Mouse (Mus musculus) MEL (cell line): Measurements from ENCODE around the gene Xpo6. TPM values are rescaled to one million over a fixed set of nuclear protein-coding genes. Genes with fewer than 3 reads are reported as not detected.

Experiments
- DNase-seq: peaks from one replicate; pipeline ENCODE4 v3.0.0; 2011; ENCODE audit warnings: low read depth, low spot score
- H3K27ac ChIP-seq: 2 replicates; pipeline ENCODE4 v1.5.1; 2012; ENCODE audit warnings: low read depth, mild to moderate bottlenecking, control low read depth, low read length, moderate library complexity; ENCODE audit not compliant: control insufficient read depth
- H3K27me3 ChIP-seq, 2 experiments: fragments of 150-350 bp in 1 of 2; sonication (generic) in 1 of 2; 2 replicates each; pipeline ENCODE4 v1.6.1; 2012; ENCODE audit warnings: low read length in 2 of 2, mild to moderate bottlenecking in 2 of 2, improper control_type of control experiment in 1 of 2, moderate library complexity in 1 of 2; ENCODE audit not compliant: insufficient read depth in 2 of 2, control insufficient read depth in 1 of 2
- H3K36me3 ChIP-seq, 2 experiments: 2 replicates each; pipeline ENCODE4 v1.6.1; 2012 to 2014; ENCODE audit warnings: low read length in 2 of 2, improper control_type of control experiment in 1 of 2, inconsistent platforms in 1 of 2, mild to moderate bottlenecking in 1 of 2; ENCODE audit not compliant: insufficient read depth in 2 of 2, control insufficient read depth in 1 of 2
- H3K4me1 ChIP-seq, 2 experiments: fragments of 150-350 bp in 1 of 2; sonication (generic) in 1 of 2; 2 replicates each; pipeline ENCODE4 v1.6.1; 2012; ENCODE audit warnings: low read length in 2 of 2, improper control_type of control experiment in 1 of 2, mild to moderate bottlenecking in 1 of 2; ENCODE audit not compliant: insufficient read depth in 2 of 2, control insufficient read depth in 1 of 2
- H3K4me3 ChIP-seq, 2 experiments: fragments of 150-350 bp in 1 of 2; sonication (generic) in 1 of 2; 2 replicates each; pipeline ENCODE4 v1.5.1; 2012; ENCODE audit warnings: low read depth in 2 of 2, low read length in 2 of 2, mild to moderate bottlenecking in 2 of 2, moderate library complexity in 2 of 2, control low read depth in 1 of 2, improper control_type of control experiment in 1 of 2; ENCODE audit not compliant: control insufficient read depth in 1 of 2, insufficient read depth in 1 of 2
- H3K79me2 ChIP-seq: 2 replicates; pipeline ENCODE4 v1.6.1; 2012; ENCODE audit warnings: mild to moderate bottlenecking, low read length, moderate library complexity; ENCODE audit not compliant: control insufficient read depth, poor library complexity, insufficient read depth
- H3K9ac ChIP-seq: 2 replicates; pipeline ENCODE4 v1.6.1; 2012; ENCODE audit warnings: low read depth, mild to moderate bottlenecking, control low read depth, low read length, moderate library complexity; ENCODE audit not compliant: control insufficient read depth, poor library complexity, severe bottlenecking
- H3K9me3 ChIP-seq: fragments of 150-350 bp; sonication (generic); replicated peaks from 2 replicates; pipeline ENCODE4 v1.6.1; 2012; ENCODE audit warnings: mild to moderate bottlenecking, low read length, improper control_type of control experiment, moderate library complexity; ENCODE audit not compliant: insufficient read depth
- BHLHE40 ChIP-seq: IDR thresholded peaks from 2 replicates; pipeline ENCODE4 v1.6.1; 2012; ENCODE audit warnings: low read depth, mild to moderate bottlenecking, inconsistent platforms, low read length, improper control_type of control experiment, borderline replicate concordance
- CHD1 ChIP-seq: IDR thresholded peaks from 2 replicates; pipeline ENCODE4 v1.6.1; 2012; ENCODE audit warnings: low read depth, mild to moderate bottlenecking, inconsistent platforms, low read length, improper control_type of control experiment
- CHD2 ChIP-seq: IDR thresholded peaks from 2 replicates; pipeline ENCODE4 v1.6.1; 2011; ENCODE audit warnings: low read length, improper control_type of control experiment
- CTCF ChIP-seq, 3 experiments: IDR thresholded peaks in 2 of 3; conservative IDR thresholded peaks in 1 of 3; 2 replicates each; pipeline ENCODE4 v1.5.1; 2011 to 2012; ENCODE audit warnings: low read length in 3 of 3, low read depth in 2 of 3, mild to moderate bottlenecking in 2 of 3, improper control_type of control experiment in 1 of 3, inconsistent platforms in 1 of 3, mixed read lengths in 1 of 3, moderate library complexity in 1 of 3; ENCODE audit not compliant: control insufficient read depth in 1 of 3, insufficient read depth in 1 of 3, poor library complexity in 1 of 3, severe bottlenecking in 1 of 3
- E2F4 ChIP-seq: IDR thresholded peaks from 2 replicates; pipeline ENCODE4 v1.6.1; 2011; ENCODE audit warnings: low read depth, low read length, improper control_type of control experiment, borderline replicate concordance
- ELF1 ChIP-seq: IDR thresholded peaks from 2 replicates; pipeline ENCODE4 v1.6.1; 2014; ENCODE audit warnings: low read depth, mild to moderate bottlenecking, inconsistent platforms, low read length, improper control_type of control experiment, moderate library complexity
- EP300 ChIP-seq, 2 experiments: IDR thresholded peaks; 2 replicates each; pipeline ENCODE4 v1.6.1; 2011; ENCODE audit warnings: improper control_type of control experiment in 2 of 2, low read length in 2 of 2, low read depth in 1 of 2, mild to moderate bottlenecking in 1 of 2
- ETS1 ChIP-seq: IDR thresholded peaks from 2 replicates; pipeline ENCODE4 v1.6.1; 2012; ENCODE audit warnings: low read depth, mild to moderate bottlenecking, inconsistent platforms, low read length, improper control_type of control experiment, moderate library complexity
- GABPA ChIP-seq: IDR thresholded peaks from 2 replicates; pipeline ENCODE4 v1.6.1; 2012; ENCODE audit warnings: low read depth, mild to moderate bottlenecking, inconsistent platforms, low read length, improper control_type of control experiment, moderate library complexity
- GATA1 ChIP-seq: IDR thresholded peaks from 2 replicates; pipeline ENCODE4 v1.6.1; 2011; ENCODE audit warnings: low read depth, low read length, improper control_type of control experiment
- HCFC1 ChIP-seq: IDR thresholded peaks from 2 replicates; pipeline ENCODE4 v1.6.1; 2012; ENCODE audit warnings: low read depth, mild to moderate bottlenecking, inconsistent platforms, low read length, improper control_type of control experiment, moderate library complexity
- JUND ChIP-seq: IDR thresholded peaks from 2 replicates; pipeline ENCODE4 v1.6.1; 2011; ENCODE audit warnings: low read depth, mild to moderate bottlenecking, improper control_type of control experiment, low read length
- KAT2A ChIP-seq: conservative IDR thresholded peaks from 2 replicates; pipeline ENCODE4 v1.6.1; 2012; ENCODE audit warnings: low read depth, low read length, improper control_type of control experiment, inconsistent platforms
- MAZ ChIP-seq: IDR thresholded peaks from 2 replicates; pipeline ENCODE4 v1.6.1; 2012; ENCODE audit warnings: low read depth, mild to moderate bottlenecking, inconsistent platforms, low read length, improper control_type of control experiment
- MEF2A ChIP-seq: IDR thresholded peaks from 2 replicates; pipeline ENCODE4 v1.6.1; 2014; ENCODE audit warnings: low read depth, mild to moderate bottlenecking, inconsistent platforms, low read length, improper control_type of control experiment; ENCODE audit not compliant: poor library complexity, insufficient replicate concordance, severe bottlenecking; ENCODE audit errors: extremely low read depth
- MYB ChIP-seq: IDR thresholded peaks from 2 replicates; pipeline ENCODE4 v1.6.1; 2011; ENCODE audit warnings: mild to moderate bottlenecking, low read depth, low read length, improper control_type of control experiment
- NRF1 ChIP-seq: IDR thresholded peaks from 2 replicates; pipeline ENCODE4 v1.6.1; 2014; ENCODE audit warnings: low read depth, mild to moderate bottlenecking, inconsistent platforms, low read length, improper control_type of control experiment, moderate library complexity; ENCODE audit not compliant: poor library complexity, insufficient read depth, severe bottlenecking
- POLR2A ChIP-seq, 2 experiments: IDR thresholded peaks; 2 replicates each; pipeline ENCODE4 v1.6.1; 2011 to 2012; ENCODE audit warnings: low read length in 2 of 2, mild to moderate bottlenecking in 2 of 2, control low read depth in 1 of 2, improper control_type of control experiment in 1 of 2, low read depth in 1 of 2, moderate library complexity in 1 of 2; ENCODE audit not compliant: control insufficient read depth in 1 of 2, insufficient read depth in 1 of 2, poor library complexity in 1 of 2
- POLR2AphosphoS2 ChIP-seq: IDR thresholded peaks from 2 replicates; pipeline ENCODE4 v1.6.1; 2011; ENCODE audit warnings: low read length, improper control_type of control experiment
- POLR2AphosphoS5 ChIP-seq: IDR thresholded peaks from 2 replicates; pipeline ENCODE4 v1.6.1; 2012; ENCODE audit warnings: low read depth, borderline replicate concordance, mild to moderate bottlenecking, inconsistent platforms, low read length, moderate library complexity, mixed read lengths
- RAD21 ChIP-seq: IDR thresholded peaks from 2 replicates; pipeline ENCODE4 v1.6.1; 2011; ENCODE audit warnings: mild to moderate bottlenecking, low read depth, low read length, improper control_type of control experiment
- RCOR1 ChIP-seq: IDR thresholded peaks from 2 replicates; pipeline ENCODE4 v1.6.1; 2012; ENCODE audit warnings: low read depth, mild to moderate bottlenecking, inconsistent platforms, low read length, improper control_type of control experiment
- SIN3A ChIP-seq: IDR thresholded peaks from 2 replicates; pipeline ENCODE4 v1.6.1; 2012; ENCODE audit warnings: low read length, improper control_type of control experiment, inconsistent platforms
- SMC3 ChIP-seq: IDR thresholded peaks from 2 replicates; pipeline ENCODE4 v1.6.1; 2011; ENCODE audit warnings: low read depth, low read length, improper control_type of control experiment
- TBP ChIP-seq: IDR thresholded peaks from 2 replicates; pipeline ENCODE4 v1.8.0; 2011; ENCODE audit warnings: low read depth, low read length, improper control_type of control experiment
- UBTF ChIP-seq: IDR thresholded peaks from 2 replicates; pipeline ENCODE4 v1.6.1; 2012; ENCODE audit warnings: low read depth, mild to moderate bottlenecking, inconsistent platforms, low read length, improper control_type of control experiment, moderate library complexity, borderline replicate concordance; ENCODE audit not compliant: insufficient read depth
- USF1 ChIP-seq: IDR thresholded peaks from 2 replicates; pipeline ENCODE4 v1.6.1; 2014; ENCODE audit warnings: low read depth, mild to moderate bottlenecking, inconsistent platforms, low read length, improper control_type of control experiment, moderate library complexity
- USF2 ChIP-seq, 2 experiments: IDR thresholded peaks; 2 replicates each; pipeline ENCODE4 v1.6.1; 2011 to 2012; ENCODE audit warnings: improper control_type of control experiment in 2 of 2, low read length in 2 of 2, borderline replicate concordance in 1 of 2, inconsistent platforms in 1 of 2, low read depth in 1 of 2, mild to moderate bottlenecking in 1 of 2; ENCODE audit not compliant: insufficient read depth in 1 of 2
- ZC3H11A ChIP-seq: IDR thresholded peaks from 2 replicates; pipeline ENCODE4 v1.6.1; 2012; ENCODE audit warnings: low read depth, mild to moderate bottlenecking, inconsistent platforms, low read length, improper control_type of control experiment
- ZNF384 ChIP-seq: IDR thresholded peaks from 2 replicates; pipeline ENCODE4 v1.6.1; 2012; ENCODE audit warnings: low read depth, mild to moderate bottlenecking, inconsistent platforms, low read length, improper control_type of control experiment
- polyA plus RNA-seq, 2 experiments: library from polyadenylated mRNA; stranded (reverse) in 1 of 2; unstranded in 1 of 2; fragments of >175 nt in 1 of 2; fragments of >200 nt in 1 of 2; gene quantifications; 2 replicates each; pipeline versions ENCODE4 v1.2.1 to v1.2.4; 2012; ENCODE audit warnings: low replicate concordance in 2 of 2, low read depth in 1 of 2; ENCODE audit not compliant: insufficient read length in 2 of 2, insufficient read depth in 1 of 2, missing spikeins in 1 of 2
- total RNA-seq: library from RNA; depleted of rRNA; stranded (reverse); fragments of 300-350 nt; gene quantifications from 2 replicates; pipeline ENCODE4 v1.2.3, GENCODE M21; 2012

Gene Xpo6
- total and polyA plus RNA-seq, 3 experiments, result 89.3 to 365 (median 197) TPM

GRCm38 (mm10) chr7:126181487-126181886 is 18.8 kb downstream of the Xpo6 start:
- peaks cover 9 to 64% of the 10 kb centered on the region in 2 experiments for H3K36me3 ChIP-seq
- 0 out of 4 replicates have a peak overlapping the region, but pooled peaks of 1 of the 2 experiments have one; percentile 7 for H3K4me3 ChIP-seq
- TF ChIP-seq ETS1 (no peak), EP300 (IDR thresholded peaks at IDR 0.05; ENCODE audit: low read depth in 1 of 2, low read length in 2 of 2) (no peak), POLR2A (IDR thresholded peaks at IDR 0.05; ENCODE audit: control insufficient read depth in 1 of 2, insufficient read depth in 1 of 2, low read depth in 1 of 2, low read length in 2 of 2, poor library complexity in 1 of 2) (no peak)
- H3K27ac ChIP-seq, result peak overlapping the region; percentile 44
- H3K9ac ChIP-seq, result no peak overlapping the region
- peaks cover 47 to 58% of the 10 kb centered on the region in 2 experiments for H3K4me1 ChIP-seq
- H3K27me3 ChIP-seq, result no peaks in the 10 kb centered on the region
- peak; percentile 34 for DNase-seq
- H3K79me2 ChIP-seq, result peaks cover 73% of the 10 kb centered on the region
- no peaks in the 10 kb centered on the region for H3K9me3 ChIP-seq

GRCm38 (mm10) chr7:126180956-126181355 is 19.3 kb downstream of the Xpo6 start:
- Histone ChIP-seq H3K9ac (no peak overlapping the region), H3K27ac (peak overlapping the region; percentile 57), H3K4me3 (0 out of 4 replicates have a peak overlapping the region, but pooled peaks of 1 of the 2 experiments have one; percentile 20), H3K36me3 (peaks cover 7 to 59% of the 10 kb centered on the region in 2 experiments), H3K4me1 (peaks cover 45 to 54% of the 10 kb centered on the region in 2 experiments), H3K27me3 (no peaks in the 10 kb centered on the region), H3K9me3 (no peaks in the 10 kb centered on the region), H3K79me2 (peaks cover 71% of the 10 kb centered on the region)
- DNase-seq, result peak; percentile 78
- TF ChIP-seq POLR2A (IDR thresholded peaks at IDR 0.05; ENCODE audit: control insufficient read depth in 1 of 2, insufficient read depth in 1 of 2, low read depth in 1 of 2, low read length in 2 of 2, poor library complexity in 1 of 2) (no peak), E2F4 (no peak), SIN3A (peak; percentile 72), USF1 (no peak), JUND (0 out of 2 replicates have a peak, but pooled peaks have one; percentile 38), CHD1 (no peak), USF2 (IDR thresholded peaks at IDR 0.05; ENCODE audit: borderline replicate concordance in 1 of 2, insufficient read depth in 1 of 2, low read depth in 1 of 2, low read length in 2 of 2) (no peak), CTCF (IDR thresholded peaks at IDR 0.05 in 2 of 3, conservative IDR thresholded peaks at IDR 0.05 in 1 of 3; ENCODE audit: control insufficient read depth in 1 of 3, insufficient read depth in 1 of 3, low read depth in 2 of 3, low read length in 3 of 3, poor library complexity in 1 of 3, severe bottlenecking in 1 of 3) (no peak), RCOR1 (peak; percentile 75), MEF2A (no peak), EP300 (IDR thresholded peaks at IDR 0.05; ENCODE audit: low read depth in 1 of 2, low read length in 2 of 2) (peak; percentile 65 to 68), NRF1 (no peak), RAD21 (no peak), GATA1 (0 out of 2 replicates have a peak, but pooled peaks have one; percentile 4), KAT2A (no peak), BHLHE40 (no peak), MAZ (0 out of 2 replicates have a peak, but pooled peaks have one; percentile 43), POLR2AphosphoS2 (no peak), ZNF384 (peak; percentile 23; the same call in 1 of the 2 replicates), CHD2 (peak; percentile 78), HCFC1 (0 out of 2 replicates have a peak, but pooled peaks have one; percentile 46), TBP (no peak), MYB (0 out of 2 replicates have a peak, but pooled peaks have one; percentile 29), ELF1 (peak; percentile 55; the same call in 1 of the 2 replicates), SMC3 (no peak), ZC3H11A (no peak), POLR2AphosphoS5 (no peak), ETS1 (peak; percentile 61), GABPA (no peak), UBTF (no peak)
